Mouse (Mus musculus) midbrain, embryonic 16.5 days (tissue): ENCODE data around the gene Etfbkmt. TPM values are rescaled to one million over a fixed set of nuclear protein-coding genes. Genes with fewer than 3 reads are reported as not detected.
"Not testable (repeated sequence)": the region's sequence is repeated elsewhere in the genome, so short reads cannot be mapped to it uniquely, and the experiment has no call there.

Experiments
- ATAC-seq: fragments of 200-750 bp; cut with Nextera tagmentation; 2 replicates; pipeline ENCODE4 v1.8.0; 2017; ENCODE audit warnings: moderate TSS enrichment
- H3K27ac ChIP-seq: fragments of 300-500 bp; sonication (generic); 2 replicates; pipeline ENCODE4 v1.5.1; 2014; ENCODE audit warnings: mild to moderate bottlenecking, low read length, mixed read lengths
- H3K27me3 ChIP-seq: fragments of 300-500 bp; sonication (generic); 2 replicates; pipeline ENCODE4 v1.6.1; 2014; ENCODE audit warnings: low read depth, low read length, mixed read lengths; ENCODE audit not compliant: control insufficient read depth, insufficient read depth
- H3K36me3 ChIP-seq: fragments of 300-500 bp; sonication (generic); 2 replicates; pipeline ENCODE4 v1.6.1; 2014; ENCODE audit warnings: mild to moderate bottlenecking, low read length, moderate library complexity, mixed read lengths; ENCODE audit not compliant: control insufficient read depth, insufficient read depth
- H3K4me1 ChIP-seq: fragments of 300-500 bp; sonication (generic); 2 replicates; pipeline ENCODE4 v1.6.1; 2014; ENCODE audit warnings: mild to moderate bottlenecking, low read length, mixed read lengths; ENCODE audit not compliant: control insufficient read depth, insufficient read depth
- H3K4me2 ChIP-seq: fragments of 300-500 bp; sonication (generic); 2 replicates; pipeline ENCODE4 v1.6.1; 2014; ENCODE audit warnings: mild to moderate bottlenecking, low read length, mixed read lengths
- H3K4me3 ChIP-seq: fragments of 300-500 bp; sonication (generic); 2 replicates; pipeline ENCODE4 v1.5.1; 2014; ENCODE audit warnings: low read depth, mild to moderate bottlenecking, low read length, moderate library complexity, mixed read lengths
- H3K9ac ChIP-seq: fragments of 300-500 bp; sonication (generic); 2 replicates; pipeline ENCODE4 v1.6.1; 2014; ENCODE audit warnings: low read depth, low read length, mixed read lengths
- H3K9me3 ChIP-seq: fragments of 300-500 bp; sonication (generic); replicated peaks from 2 replicates; pipeline ENCODE4 v1.6.1; 2014; ENCODE audit warnings: mild to moderate bottlenecking, low read length, mixed read lengths; ENCODE audit not compliant: control insufficient read depth, poor library complexity, severe bottlenecking
- WGBS: fragments of 180-500 bp; shearing (Covaris S2); extraction: QIAGEN DNeasy Blood & Tissue Kit; methylation state at CpG from one replicate; pipeline ENCODE4 v1.1.7; 2014; 5-methylcytosine and 5-hydroxymethylcytosine counted together
- polyA plus RNA-seq: library from polyadenylated mRNA; unstranded; fragments of >200 nt; fragmentation: Nextera tagmentation; extraction: Ambion mirVana; gene quantifications from 2 replicates; pipeline ENCODE4 v1.2.1, GENCODE M21; 2015

Gene Etfbkmt
- polyA plus RNA-seq, 1 experiment from 2014 or later: 7.9 TPM

DNA sequence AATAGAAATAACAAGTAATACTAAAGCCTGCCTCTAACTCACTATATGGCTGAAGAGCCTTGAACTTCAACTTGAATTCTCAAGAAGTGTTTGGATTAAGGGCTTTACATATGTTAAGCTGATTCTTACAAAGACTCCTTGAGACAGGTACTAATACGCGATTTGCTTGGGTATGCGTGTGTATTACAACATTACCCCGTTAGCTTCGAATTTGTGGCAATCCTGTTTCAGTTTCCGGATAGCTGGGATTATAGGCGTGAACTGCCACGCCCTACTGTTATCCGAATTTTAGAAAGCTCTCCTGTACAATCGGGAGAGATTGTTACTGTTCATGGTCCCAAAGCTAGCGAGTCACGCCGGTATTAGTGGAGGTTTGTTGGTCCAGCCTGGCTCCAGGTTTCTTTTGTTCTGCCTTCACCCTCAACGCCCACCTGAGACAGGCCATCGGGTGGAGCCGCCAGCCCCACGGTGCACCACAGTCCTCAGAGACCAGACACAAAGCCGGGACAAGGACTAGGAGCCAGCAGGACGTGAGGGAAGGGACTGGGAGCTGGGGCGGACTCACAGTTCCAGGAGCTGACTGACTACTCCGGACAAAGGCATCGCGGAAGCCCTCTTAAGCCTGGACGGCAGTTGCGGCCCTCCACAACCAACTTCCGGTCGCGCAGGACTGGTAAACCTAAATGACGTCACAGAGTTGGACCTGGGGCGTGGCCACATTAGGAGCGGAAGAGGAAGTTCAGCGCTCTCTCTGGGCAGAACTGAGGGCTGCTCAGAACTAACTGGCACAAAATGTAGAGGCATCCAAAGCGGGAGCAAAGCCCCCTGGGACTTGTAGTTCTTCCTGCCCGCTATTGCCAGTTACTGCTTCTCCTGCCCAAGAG, 48.6 kb downstream of the Etfbkmt start, which contains the start of gene Amn1:
Gene Amn1 (minus strand): TSS at position 672 of the 884 bp plus-strand sequence.
- Histone ChIP-seq H3K36me3 (no peaks in the 10 kb centered on the region), H3K9ac (peak within 1 kb of the TSS; percentile 87), H3K9me3 (no peaks in the 10 kb centered on the region), H3K4me2 (peak within 1 kb of the TSS; percentile 68), H3K4me1 (peaks cover 19% of the 10 kb centered on the region), H3K4me3 (peak within 1 kb of the TSS; percentile 69), H3K27ac (peak within 1 kb of the TSS; percentile 95), H3K27me3 (no peaks in the 10 kb centered on the region)
- under 1% methylated on average over 34 of the region's 34 CpGs for WGBS
- peak; percentile 100 for ATAC-seq

DNA sequence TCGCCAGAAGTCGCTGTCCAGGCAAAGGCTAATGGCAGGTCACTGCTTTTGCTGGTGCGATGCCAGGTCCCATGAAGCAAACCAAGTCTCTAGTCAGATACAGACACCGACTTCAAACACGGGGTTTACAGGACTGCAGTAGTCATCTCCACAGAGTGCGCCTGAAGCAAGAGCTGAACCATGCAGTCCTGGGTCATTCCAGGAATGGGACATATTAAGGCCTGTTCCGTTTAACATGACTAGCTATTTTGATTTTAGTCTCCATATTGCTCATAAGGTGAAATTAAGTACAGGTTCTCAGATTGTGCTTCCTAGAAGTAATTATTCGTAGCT, 49.2 kb downstream of the Etfbkmt start:
- Histone ChIP-seq H3K9me3 (no peaks in the 10 kb centered on the region), H3K4me1 (peaks cover 19% of the 10 kb centered on the region), H3K4me3 (peak overlapping the region; percentile 69), H3K9ac (peak overlapping the region; percentile 66), H3K36me3 (no peaks in the 10 kb centered on the region), H3K4me2 (peak overlapping the region; percentile 64), H3K27ac (peak overlapping the region; percentile 95), H3K27me3 (no peaks in the 10 kb centered on the region)
- 34% methylated on average over 8 of the region's 8 CpGs for WGBS
- ATAC-seq: peak; percentile 85

DNA sequence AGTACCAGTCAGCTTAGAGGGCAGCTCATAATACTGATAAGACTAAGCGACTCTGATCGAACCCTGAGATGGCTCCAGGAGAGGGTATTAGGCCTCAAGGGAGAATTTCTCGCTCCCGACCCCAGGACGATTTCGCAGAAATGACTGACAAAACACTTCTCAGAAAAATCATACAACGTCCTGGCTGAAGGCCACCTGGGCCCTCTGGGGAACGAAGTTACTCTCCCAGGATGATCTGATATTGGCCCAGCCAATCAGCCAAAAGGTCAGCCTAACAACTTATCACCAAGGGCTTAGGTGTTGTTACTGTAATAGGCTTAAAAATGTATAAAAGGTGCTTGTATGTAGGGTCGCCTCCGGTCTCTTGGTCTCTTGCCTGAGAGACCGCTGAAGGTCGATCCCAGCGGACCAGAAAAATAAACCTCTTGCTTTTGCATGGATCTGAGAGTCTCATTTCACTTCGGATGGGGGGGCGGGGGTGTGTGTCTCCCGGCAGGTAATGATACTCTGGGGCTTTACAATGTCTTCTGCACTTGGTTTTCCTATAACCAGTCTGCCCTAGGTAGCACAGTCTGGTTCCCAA, 49.8 kb downstream of the Etfbkmt start:
- Histone ChIP-seq H3K36me3 (no peaks in the 10 kb centered on the region), H3K27me3 (no peaks in the 10 kb centered on the region), H3K4me3 (no peak overlapping the region), H3K9ac (no peak overlapping the region), H3K9me3 (no peaks in the 10 kb centered on the region), H3K4me1 (peaks cover 19% of the 10 kb centered on the region), H3K4me2 (peak overlapping the region; percentile 64), H3K27ac (peak overlapping the region; percentile 95; the same call in 1 of the 2 replicates)
- ATAC-seq: no peak
- WGBS: 95% methylated on average over 16 of the region's 16 CpGs

DNA sequence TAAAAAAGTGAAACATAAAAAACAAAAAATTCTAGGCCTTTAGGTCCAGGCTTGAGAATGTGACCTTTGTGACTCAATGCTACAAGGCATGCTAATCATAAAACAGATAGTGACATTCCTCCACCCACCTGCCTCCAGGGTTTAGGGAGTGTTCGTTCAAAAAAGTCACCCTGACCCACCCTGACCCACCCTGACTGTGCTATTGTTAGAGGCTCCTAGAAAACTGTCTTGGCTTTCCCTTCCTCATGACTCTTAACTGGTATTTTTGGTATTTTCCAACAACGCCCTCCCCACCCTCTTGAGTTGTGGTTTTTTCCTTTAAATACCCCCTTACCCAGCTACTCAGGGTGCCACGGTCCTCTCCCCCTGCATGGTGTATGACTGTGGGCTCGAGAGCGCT, 52.3 kb downstream of the Etfbkmt start:
- H3K27ac ChIP-seq, H3K4me2 ChIP-seq, H3K9me3 ChIP-seq, H3K36me3 ChIP-seq, H3K27me3 ChIP-seq, H3K4me3 ChIP-seq, ATAC-seq, H3K9ac ChIP-seq, H3K4me1 ChIP-seq: not testable (repeated sequence)
- WGBS: 86% methylated on average over 5 of the region's 5 CpGs

GRCm38 (mm10) chr6:149193276-149193905, 53.7 kb downstream of the Etfbkmt start:
- Histone ChIP-seq H3K9me3 (no peaks in the 10 kb centered on the region), H3K9ac (no peak overlapping the region), H3K27me3 (no peaks in the 10 kb centered on the region), H3K4me2 (no peak overlapping the region), H3K27ac (no peak overlapping the region), H3K4me3 (no peak overlapping the region), H3K4me1 (no peaks in the 10 kb centered on the region), H3K36me3 (no peaks in the 10 kb centered on the region)
- WGBS: 80% methylated on average over 5 of the region's 5 CpGs
- ATAC-seq: no peak

DNA sequence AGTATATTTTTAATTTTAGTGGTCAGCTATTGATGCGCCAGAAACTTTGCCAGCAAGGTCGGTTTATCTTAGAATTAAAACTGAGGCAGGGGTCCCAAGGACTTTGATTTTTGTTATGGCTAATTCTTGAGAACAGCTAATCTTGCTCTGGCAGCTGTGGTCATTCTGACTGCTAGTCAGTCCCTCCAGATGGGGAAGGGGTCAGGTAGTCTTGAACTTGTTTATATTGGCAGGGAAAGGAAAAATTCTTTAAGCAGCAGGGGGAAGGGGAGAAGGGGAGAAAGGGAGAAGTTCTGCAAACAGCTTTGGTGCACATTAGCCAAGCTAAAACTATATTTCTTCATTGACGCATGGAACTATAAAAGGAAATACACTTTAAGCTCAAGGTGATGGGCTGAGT, 57.5 kb downstream of the Etfbkmt start:
- Histone ChIP-seq H3K4me1 (no peaks in the 10 kb centered on the region), H3K27me3 (no peaks in the 10 kb centered on the region)

GRCm38 (mm10) chr6:149198572-149198971, 58.9 kb downstream of the Etfbkmt start:
- Histone ChIP-seq H3K9me3 (no peaks in the 10 kb centered on the region), H3K27me3 (no peaks in the 10 kb centered on the region), H3K36me3 (no peaks in the 10 kb centered on the region), H3K4me1 (no peaks in the 10 kb centered on the region), H3K4me2 (no peak overlapping the region), H3K9ac (no peak overlapping the region), H3K4me3 (no peak overlapping the region), H3K27ac (no peak overlapping the region)
- ATAC-seq: no peak

More for the DNA sequence above, 57.5 kb downstream of the Etfbkmt start:
- Histone ChIP-seq H3K4me3 (no peak overlapping the region), H3K9me3 (no peaks in the 10 kb centered on the region), H3K9ac (no peak overlapping the region), H3K4me2 (no peak overlapping the region), H3K36me3 (no peaks in the 10 kb centered on the region), H3K27ac (no peak overlapping the region)
- no peak for ATAC-seq
- 86% methylated on average over 3 of the region's 3 CpGs for WGBS
